Mouse (Mus musculus) heart, embryonic 13.5 days (tissue): ENCODE data around the gene Prox2. TPM values are rescaled to one million over a fixed set of nuclear protein-coding genes. Genes with fewer than 3 reads are reported as not detected.

Experiments used
- ATAC-seq: fragments of 200-750 bp; cut with Nextera tagmentation; 2 replicates; pipeline ENCODE4 v1.8.0; 2017; ENCODE audit warnings: moderate TSS enrichment; ENCODE audit not compliant: insufficient number of reproducible peaks, low FRiP score, low TSS enrichment; ENCODE audit errors: extremely low read depth
- H3K27ac ChIP-seq: fragments of 300-500 bp; sonication (generic); replicated peaks from 2 replicates; pipeline ENCODE4 v1.5.1; 2015; ENCODE audit warnings: moderate library complexity, mild to moderate bottlenecking, inconsistent platforms
- H3K27me3 ChIP-seq: fragments of 300-500 bp; sonication (generic); replicated peaks from 2 replicates; pipeline ENCODE4 v1.6.1; 2015; ENCODE audit warnings: mild to moderate bottlenecking, inconsistent platforms
- H3K36me3 ChIP-seq: fragments of 300-500 bp; sonication (generic); 2 replicates; pipeline ENCODE4 v1.6.1; 2015; ENCODE audit warnings: mild to moderate bottlenecking, inconsistent platforms
- H3K4me1 ChIP-seq: fragments of 300-500 bp; sonication (generic); 2 replicates; pipeline ENCODE4 v1.6.1; 2015; ENCODE audit warnings: inconsistent platforms
- H3K4me2 ChIP-seq: fragments of 300-500 bp; sonication (generic); 2 replicates; pipeline ENCODE4 v1.6.1; 2015; ENCODE audit warnings: inconsistent platforms, mild to moderate bottlenecking, moderate library complexity
- H3K4me3 ChIP-seq: fragments of 300-500 bp; sonication (generic); 2 replicates; pipeline ENCODE4 v1.5.1; 2015; ENCODE audit warnings: moderate library complexity, mild to moderate bottlenecking, inconsistent platforms
- H3K9ac ChIP-seq: fragments of 300-500 bp; sonication (generic); 2 replicates; pipeline ENCODE4 v1.6.1; 2015; ENCODE audit warnings: inconsistent platforms, mild to moderate bottlenecking, moderate library complexity
- H3K9me3 ChIP-seq: fragments of 300-500 bp; sonication (generic); 2 replicates; pipeline ENCODE4 v1.6.1; 2016; ENCODE audit warnings: inconsistent platforms
- WGBS: fragments of 180-500 bp; shearing (Covaris S2); methylation state at CpG from one replicate; pipeline ENCODE4 v1.1.7; 2015; ENCODE audit warnings: mixed read lengths; 5-methylcytosine and 5-hydroxymethylcytosine counted together
- polyA plus RNA-seq: library from polyadenylated mRNA; unstranded; fragments of >200 nt; fragmentation: Nextera tagmentation; extraction: Ambion mirVana; gene quantifications from 2 replicates; pipeline ENCODE4 v1.2.1, GENCODE M21; 2015

Prox2 gene
- polyA plus RNA-seq, 1 experiment from 2014 or later: 1.9 TPM

DNA sequence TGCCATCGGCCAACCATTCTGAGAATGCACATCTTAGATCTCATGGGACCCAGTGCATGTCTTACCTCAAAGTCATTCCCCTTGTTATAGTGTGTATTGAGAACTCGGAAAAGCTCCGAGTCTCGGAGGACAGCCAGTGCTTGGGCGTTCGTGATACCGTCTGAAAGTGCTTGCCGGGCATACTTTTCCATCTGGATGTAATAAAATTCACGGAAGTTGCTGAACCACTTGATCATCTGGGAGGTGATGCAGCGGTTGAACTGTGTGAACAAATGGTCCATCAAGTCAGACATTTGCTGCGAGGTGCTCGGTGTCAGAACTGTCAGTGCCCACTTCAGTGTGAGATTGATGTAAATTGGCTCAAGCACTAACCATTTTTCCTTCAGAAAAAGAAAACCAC, 22.7 kb downstream of the Prox2 start:
- Histone ChIP-seq H3K36me3 (peaks cover 38% of the 10 kb centered on the region), H3K9ac (no peak overlapping the region), H3K4me1 (no peaks in the 10 kb centered on the region), H3K4me3 (no peak overlapping the region), H3K27me3 (no peaks in the 10 kb centered on the region), H3K27ac (no peak overlapping the region), H3K4me2 (no peak overlapping the region), H3K9me3 (no peaks in the 10 kb centered on the region)
- no peak for ATAC-seq
- WGBS: 91% methylated on average over 12 of the region's 12 CpGs

DNA sequence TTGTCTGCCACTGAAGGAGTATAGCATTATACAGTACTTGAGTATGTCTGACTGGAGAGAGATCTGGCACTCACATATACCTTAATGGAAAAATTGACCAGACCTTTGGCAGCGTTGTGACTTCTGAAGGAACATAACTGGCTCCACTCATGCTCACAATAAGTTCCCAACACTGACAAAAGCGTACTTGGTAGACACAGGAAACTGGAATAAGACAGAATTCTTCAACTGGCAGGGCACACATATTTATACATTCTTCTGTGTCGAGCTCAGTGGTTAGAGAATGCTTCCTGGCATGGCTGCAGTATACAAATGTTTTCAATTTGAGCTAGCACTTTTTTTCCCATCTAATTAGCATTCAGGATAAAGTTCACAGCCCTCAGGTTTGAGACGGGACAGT, 25.6 kb downstream of the Prox2 start:
- H3K9ac ChIP-seq: no peak overlapping the region
- no peak overlapping the region for H3K4me2 ChIP-seq
- no peak overlapping the region for H3K4me3 ChIP-seq
- 76% methylated on average over 4 of the region's 4 CpGs for WGBS
- H3K27me3 ChIP-seq: no peaks in the 10 kb centered on the region
- H3K36me3 ChIP-seq: peaks cover 38% of the 10 kb centered on the region
- no peaks in the 10 kb centered on the region for H3K9me3 ChIP-seq
- ATAC-seq: no peak
- H3K4me1 ChIP-seq: no peaks in the 10 kb centered on the region
- H3K27ac ChIP-seq: no peak overlapping the region; the same call in 1 of the 2 replicates

DNA sequence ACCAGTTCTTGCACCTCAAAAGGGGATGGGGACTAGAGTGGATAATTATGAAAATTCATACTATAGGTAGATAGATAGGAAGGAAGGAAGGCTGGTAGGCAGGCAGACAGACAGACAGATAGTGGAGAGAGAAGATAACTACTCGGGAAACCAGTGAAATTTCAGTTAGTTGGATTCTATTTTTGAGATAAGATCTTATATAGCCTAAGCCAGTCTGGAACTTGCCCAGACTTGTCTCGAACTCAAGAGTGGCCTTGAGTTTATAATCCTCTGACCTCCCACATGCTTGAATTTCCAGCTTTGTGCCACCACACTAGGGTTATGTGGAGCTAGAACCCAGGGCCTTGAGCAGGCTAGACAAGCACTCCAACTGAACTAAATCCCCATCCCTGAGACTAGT, 26.3 kb downstream of the Prox2 start:
- ATAC-seq: no peak
- H3K4me3 ChIP-seq: no peak overlapping the region
- H3K4me2 ChIP-seq: no peak overlapping the region
- H3K4me1 ChIP-seq: no peaks in the 10 kb centered on the region
- H3K27me3 ChIP-seq: no peaks in the 10 kb centered on the region
- no peaks in the 10 kb centered on the region for H3K9me3 ChIP-seq
- peaks cover 32% of the 10 kb centered on the region for H3K36me3 ChIP-seq
- 65% methylated on average over 2 of the region's 2 CpGs for WGBS
- H3K27ac ChIP-seq: no peak overlapping the region
- H3K9ac ChIP-seq: no peak overlapping the region

DNA sequence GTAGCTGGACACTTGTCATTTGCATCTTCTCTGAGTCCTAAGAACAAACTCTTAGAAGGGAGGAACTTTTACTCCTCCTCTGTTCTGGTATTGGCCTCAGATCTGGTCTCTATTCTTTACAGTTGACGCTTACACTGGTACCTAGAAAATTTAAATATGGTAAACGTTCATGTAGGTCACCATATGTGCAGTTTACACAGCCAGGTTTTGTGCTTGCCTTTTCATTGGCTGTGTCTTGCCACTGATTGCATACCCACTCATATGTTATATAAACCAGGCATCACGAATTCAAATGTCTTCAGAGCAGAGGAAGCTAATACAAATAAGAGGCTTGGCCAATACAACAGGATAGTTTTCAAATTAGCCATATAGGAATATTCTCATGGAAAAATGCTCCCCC, 33.5 kb downstream of the Prox2 start:
- H3K4me3 ChIP-seq: no peak overlapping the region
- ATAC-seq: no peak
- WGBS: 86% methylated on average over 3 of the region's 3 CpGs
- no peaks in the 10 kb centered on the region for H3K9me3 ChIP-seq
- peaks cover 36% of the 10 kb centered on the region for H3K36me3 ChIP-seq
- no peaks in the 10 kb centered on the region for H3K4me1 ChIP-seq
- H3K4me2 ChIP-seq: no peak overlapping the region
- no peak overlapping the region for H3K27ac ChIP-seq
- no peaks in the 10 kb centered on the region for H3K27me3 ChIP-seq
- no peak overlapping the region for H3K9ac ChIP-seq

DNA sequence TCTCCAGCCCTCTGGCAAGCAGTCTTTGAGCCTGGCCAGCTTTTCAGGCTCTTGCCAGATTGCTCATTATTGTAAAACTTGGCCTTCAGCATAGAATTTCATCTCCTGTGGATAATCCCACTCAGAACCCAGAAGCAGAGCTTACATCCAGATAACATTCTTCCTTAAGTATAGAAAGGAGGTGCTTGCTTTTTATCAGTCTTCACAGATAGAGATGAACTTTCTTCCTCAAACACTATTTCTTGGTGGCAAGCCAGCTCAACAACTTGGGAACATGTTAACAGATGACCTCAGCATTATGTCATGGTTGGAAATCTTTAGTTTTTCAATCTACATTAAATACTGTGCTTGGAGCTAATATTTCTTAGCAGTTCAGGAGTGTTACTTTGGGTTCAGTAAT, 39.5 kb downstream of the Prox2 start:
- ATAC-seq: no peak

DNA sequence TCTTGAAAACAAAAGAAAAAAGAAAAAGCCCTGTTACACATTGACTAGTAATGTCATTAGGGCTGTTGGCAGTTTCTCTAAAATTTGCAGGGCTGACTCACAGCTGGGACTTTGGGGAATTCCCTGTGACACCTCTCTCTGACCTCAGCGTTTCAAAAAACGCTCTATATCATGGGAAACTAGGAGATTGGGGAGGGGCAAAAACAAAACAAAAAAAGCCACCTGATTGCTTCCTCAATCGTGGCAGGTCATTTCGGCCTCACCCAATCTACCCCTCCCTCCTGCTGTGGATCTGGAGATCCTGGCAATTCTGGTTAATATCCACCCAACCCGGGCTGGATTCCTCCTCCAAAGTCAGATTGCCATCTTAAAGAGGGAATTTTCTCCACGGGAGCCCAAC, 59.3 kb downstream of the Prox2 start:
- Histone ChIP-seq H3K9me3 (no peaks in the 10 kb centered on the region), H3K9ac (no peak overlapping the region), H3K4me3 (no peak overlapping the region), H3K36me3 (peaks cover 70% of the 10 kb centered on the region), H3K4me1 (peaks cover 14% of the 10 kb centered on the region; the same call in 1 of the 2 replicates), H3K27ac (no peak overlapping the region), H3K4me2 (no peak overlapping the region), H3K27me3 (no peaks in the 10 kb centered on the region)
- 74% methylated on average over 6 of the region's 6 CpGs for WGBS
- no peak for ATAC-seq

More for the DNA sequence above, 39.5 kb downstream of the Prox2 start:
- no peaks in the 10 kb centered on the region for H3K27me3 ChIP-seq
- H3K27ac ChIP-seq: no peak overlapping the region
- H3K4me1 ChIP-seq: no peaks in the 10 kb centered on the region
- peaks cover 67% of the 10 kb centered on the region for H3K36me3 ChIP-seq
- H3K4me2 ChIP-seq: no peak overlapping the region
- no peaks in the 10 kb centered on the region for H3K9me3 ChIP-seq
- no peak overlapping the region for H3K9ac ChIP-seq
- H3K4me3 ChIP-seq: no peak overlapping the region

Other genes starting within 250 kb of the Prox2 start
- gene Ltbp2, start 234.2 kb downstream of the Prox2 start, polyA plus RNA-seq: 1.8 TPM in 2 replicates
- gene Fcf1, start 139.9 kb downstream of the Prox2 start, polyA plus RNA-seq: 82.5 and 91.4 TPM in 2 replicates
- gene Arel1, start 139.9 kb downstream of the Prox2 start, polyA plus RNA-seq: 9.3 and 10.1 TPM in 2 replicates
- gene Ylpm1, start 114.4 kb downstream of the Prox2 start, polyA plus RNA-seq: 17.1 and 18.3 TPM in 2 replicates
- 176 and 193 TPM in 2 replicates for gene Dlst, start 74 bp upstream of the Prox2 start, polyA plus RNA-seq
- gene Rps6kl1, start 40.5 kb upstream of the Prox2 start, polyA plus RNA-seq: 1.2 and 1.3 TPM in 2 replicates
- 8.4 and 9.1 TPM in 2 replicates for gene Pgf, start 67.0 kb upstream of the Prox2 start, polyA plus RNA-seq
- 54.8 and 55.9 TPM in 2 replicates for gene Eif2b2, start 108.7 kb upstream of the Prox2 start, polyA plus RNA-seq
- gene Mlh3, start 159.8 kb upstream of the Prox2 start, polyA plus RNA-seq: 5.0 and 5.7 TPM in 2 replicates
- 59.2 and 66.6 TPM in 2 replicates for gene Acyp1, start 177.7 kb upstream of the Prox2 start, polyA plus RNA-seq
- 0.55 and 0.62 TPM in 2 replicates for gene Zc2hc1c, start 177.8 kb upstream of the Prox2 start, polyA plus RNA-seq
- gene Nek9, start 228.6 kb upstream of the Prox2 start, polyA plus RNA-seq: 18.5 and 19.2 TPM in 2 replicates